Mouse (Mus musculus): ENCODE data around the gene Fndc11. TPM values are rescaled to one million over a fixed set of nuclear protein-coding genes. Genes with fewer than 3 reads are reported as not detected.

The Fndc11 gene
- polyA plus RNA-seq (2015; fragmentation: Nextera tagmentation; extraction: Ambion mirVana): 0.15 and 0.33 TPM in 2 replicates

DNA sequence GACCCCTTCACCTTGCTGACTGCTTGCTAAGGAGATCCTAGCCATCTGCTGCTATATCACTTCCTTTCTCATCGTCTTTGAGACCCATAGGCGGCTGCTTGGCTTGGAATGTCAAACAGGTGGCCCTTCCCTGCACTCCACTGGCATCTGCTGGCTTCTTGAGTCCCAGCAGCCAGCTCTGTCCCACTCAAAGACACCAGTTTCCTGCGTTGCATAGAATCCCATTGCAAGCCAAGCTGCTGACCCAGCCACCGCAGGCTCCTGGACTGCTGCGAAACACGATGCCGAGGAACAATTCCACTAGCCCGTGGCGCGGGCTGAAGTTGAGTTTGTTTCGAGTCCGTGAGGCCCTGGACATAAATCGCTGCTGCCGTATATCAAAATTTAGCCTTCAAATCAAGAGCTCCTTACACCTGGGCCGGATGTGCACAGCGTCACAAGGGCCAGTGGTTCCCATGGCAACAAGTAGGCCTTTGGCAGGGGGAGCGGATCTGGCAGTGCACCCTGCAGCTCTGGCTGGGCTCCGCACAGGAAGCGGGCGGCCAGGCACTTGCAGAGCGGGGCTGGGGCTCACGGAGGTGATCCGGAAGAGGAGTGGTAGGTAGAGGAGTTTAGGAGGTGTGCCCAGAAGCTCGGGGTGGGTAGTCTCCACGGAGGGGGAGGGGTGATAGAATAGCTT lies at the start of gene Fndc11:
Gene Fndc11, plus strand, starts transcription at position 476 of the 679 bp plus-strand sequence.
- Histone ChIP-seq H3K9me3 (replicated peaks; ENCODE audit: control insufficient read depth, low read length) (no peaks in the 10 kb centered on the region), H3K4me2 (ENCODE audit: low read depth, low read length) (peak within 1 kb of the TSS; percentile 51), H3K36me3 (ENCODE audit: control insufficient read depth, insufficient read depth) (no peaks in the 10 kb centered on the region), H3K27ac (ENCODE audit: low read length) (no peak within 1 kb of the TSS), H3K4me3 (ENCODE audit: low read depth, low read length) (peak within 1 kb of the TSS; percentile 35), H3K9ac (ENCODE audit: low read depth, low read length) (peak within 1 kb of the TSS; percentile 12; the same call in 1 of the 2 replicates), H3K27me3 (ENCODE audit: control insufficient read depth, insufficient read depth, low read depth, low read length) (peaks cover 15% of the 10 kb centered on the region), H3K4me1 (ENCODE audit: control insufficient read depth, low read depth, low read length) (peaks cover 24% of the 10 kb centered on the region)
- 5% methylated on average over 25 of the region's 25 CpGs for WGBS (ENCODE audit: insufficient replicate concordance)
- ATAC-seq (ENCODE audit: low read depth): peak; percentile 69

GRCm38 (mm10) chr2:181174646-181175045 lies 45.2 kb upstream of the Fndc11 start:
- Histone ChIP-seq H3K9me3 (replicated peaks; ENCODE audit: control insufficient read depth, low read length) (no peaks in the 10 kb centered on the region), H3K36me3 (ENCODE audit: control insufficient read depth, insufficient read depth) (no peaks in the 10 kb centered on the region), H3K4me2 (ENCODE audit: low read depth, low read length) (no peak overlapping the region), H3K27me3 (ENCODE audit: control insufficient read depth, insufficient read depth, low read depth, low read length) (no peaks in the 10 kb centered on the region), H3K4me3 (ENCODE audit: low read depth, low read length) (no peak overlapping the region), H3K9ac (ENCODE audit: low read depth, low read length) (no peak overlapping the region), H3K4me1 (ENCODE audit: control insufficient read depth, low read depth, low read length) (no peaks in the 10 kb centered on the region), H3K27ac (ENCODE audit: low read length) (no peak overlapping the region)
- WGBS (ENCODE audit: insufficient replicate concordance): 69% methylated on average over 3 of the region's 3 CpGs
- ATAC-seq (ENCODE audit: low read depth): no peak

- Histone ChIP-seq H3K36me3 (ENCODE audit: control insufficient read depth, insufficient read depth) (no peaks in the 10 kb centered on the region), H3K9ac (ENCODE audit: low read depth, low read length) (no peak overlapping the region), H3K4me2 (ENCODE audit: low read depth, low read length) (no peak overlapping the region), H3K27ac (ENCODE audit: low read length) (no peak overlapping the region), H3K4me3 (ENCODE audit: low read depth, low read length) (no peak overlapping the region), H3K9me3 (replicated peaks; ENCODE audit: control insufficient read depth, low read length) (no peaks in the 10 kb centered on the region), H3K27me3 (ENCODE audit: control insufficient read depth, insufficient read depth, low read depth, low read length) (no peaks in the 10 kb centered on the region), H3K4me1 (ENCODE audit: control insufficient read depth, low read depth, low read length) (no peaks in the 10 kb centered on the region)
- WGBS (ENCODE audit: insufficient replicate concordance): 41% methylated on average over 3 of the region's 3 CpGs
- ATAC-seq (ENCODE audit: low read depth): no peak
Observed at GRCm38 (mm10) chr2:181178015-181178414, 41.8 kb upstream of the Fndc11 start.

DNA sequence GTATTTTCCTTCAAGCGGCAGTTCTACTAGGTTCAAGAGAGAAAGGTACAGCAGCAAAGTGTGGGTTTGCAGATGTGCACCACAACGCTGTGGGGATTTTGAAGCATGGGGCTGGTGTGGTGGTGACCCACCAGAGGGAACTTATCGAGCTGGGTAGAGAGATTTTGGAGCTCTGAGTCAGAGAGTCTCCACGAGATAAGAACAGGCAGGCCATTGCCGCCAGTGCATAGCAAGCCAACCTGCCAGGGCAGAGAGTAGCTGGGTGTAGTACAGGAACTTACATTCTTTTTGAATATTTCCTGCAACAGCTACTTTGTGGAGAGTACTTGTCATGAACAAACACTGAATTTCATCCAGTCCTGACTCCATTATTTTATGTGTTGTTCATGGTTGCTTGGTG lies 41.3 kb upstream of the Fndc11 start:
- Histone ChIP-seq H3K4me3 (ENCODE audit: low read depth, low read length) (no peak overlapping the region), H3K9me3 (replicated peaks; ENCODE audit: control insufficient read depth, low read length) (no peaks in the 10 kb centered on the region), H3K4me2 (ENCODE audit: low read depth, low read length) (no peak overlapping the region), H3K27ac (ENCODE audit: low read length) (no peak overlapping the region), H3K4me1 (ENCODE audit: control insufficient read depth, low read depth, low read length) (no peaks in the 10 kb centered on the region), H3K27me3 (ENCODE audit: control insufficient read depth, insufficient read depth, low read depth, low read length) (no peaks in the 10 kb centered on the region), H3K9ac (ENCODE audit: low read depth, low read length) (no peak overlapping the region), H3K36me3 (ENCODE audit: control insufficient read depth, insufficient read depth) (no peaks in the 10 kb centered on the region)
- 42% methylated on average over 5 of the region's 5 CpGs for WGBS (ENCODE audit: insufficient replicate concordance)
- no peak for ATAC-seq (ENCODE audit: low read depth)

DNA sequence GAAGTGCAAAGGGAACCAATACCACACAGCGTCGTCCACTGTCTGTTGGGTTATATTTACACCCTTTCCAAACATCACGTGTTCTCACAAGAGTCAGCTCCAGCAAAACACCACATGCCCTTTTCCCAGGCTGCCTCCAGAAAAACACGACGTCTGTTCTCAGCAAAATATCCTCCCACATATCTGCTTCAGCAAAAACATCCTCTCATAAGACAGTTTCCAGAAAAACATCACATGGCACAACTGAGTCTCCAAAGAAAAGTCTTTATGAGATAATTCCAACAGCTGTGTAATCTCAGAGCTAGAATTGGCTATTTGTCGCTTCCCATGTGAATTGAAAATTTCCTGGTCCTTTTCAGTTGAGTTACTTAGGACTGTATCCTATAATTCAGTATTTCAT lies 38.9 kb upstream of the Fndc11 start:
- H3K27me3 ChIP-seq (ENCODE audit: control insufficient read depth, insufficient read depth, low read depth, low read length): peaks cover 4% of the 10 kb centered on the region
- no peak overlapping the region for H3K9ac ChIP-seq (ENCODE audit: low read depth, low read length)
- no peaks in the 10 kb centered on the region for H3K4me1 ChIP-seq (ENCODE audit: control insufficient read depth, low read depth, low read length)
- no peaks in the 10 kb centered on the region for H3K9me3 ChIP-seq (replicated peaks; ENCODE audit: control insufficient read depth, low read length)
- no peaks in the 10 kb centered on the region for H3K36me3 ChIP-seq (ENCODE audit: control insufficient read depth, insufficient read depth)
- H3K27ac ChIP-seq (ENCODE audit: low read length): no peak overlapping the region
- ATAC-seq (ENCODE audit: low read depth): no peak
- H3K4me2 ChIP-seq (ENCODE audit: low read depth, low read length): no peak overlapping the region
- WGBS (ENCODE audit: insufficient replicate concordance): 53% methylated on average over 6 of the region's 6 CpGs
- no peak overlapping the region for H3K4me3 ChIP-seq (ENCODE audit: low read depth, low read length)

- Histone ChIP-seq H3K4me1 (ENCODE audit: control insufficient read depth, low read depth, low read length) (peaks cover 16% of the 10 kb centered on the region), H3K9me3 (replicated peaks; ENCODE audit: control insufficient read depth, low read length) (no peaks in the 10 kb centered on the region), H3K27me3 (ENCODE audit: control insufficient read depth, insufficient read depth, low read depth, low read length) (peaks cover 5% of the 10 kb centered on the region), H3K4me3 (ENCODE audit: low read depth, low read length) (peak overlapping the region; percentile 87), H3K9ac (ENCODE audit: low read depth, low read length) (peak overlapping the region; percentile 61), H3K4me2 (ENCODE audit: low read depth, low read length) (peak overlapping the region; percentile 99), H3K27ac (ENCODE audit: low read length) (peak overlapping the region; percentile 90), H3K36me3 (ENCODE audit: control insufficient read depth, insufficient read depth) (no peaks in the 10 kb centered on the region)
- 1% methylated on average over 14 of the region's 14 CpGs for WGBS (ENCODE audit: insufficient replicate concordance)
- ATAC-seq (ENCODE audit: low read depth): peak; percentile 73
Observed at GRCm38 (mm10) chr2:181186635-181187034, 33.2 kb upstream of the Fndc11 start.

DNA sequence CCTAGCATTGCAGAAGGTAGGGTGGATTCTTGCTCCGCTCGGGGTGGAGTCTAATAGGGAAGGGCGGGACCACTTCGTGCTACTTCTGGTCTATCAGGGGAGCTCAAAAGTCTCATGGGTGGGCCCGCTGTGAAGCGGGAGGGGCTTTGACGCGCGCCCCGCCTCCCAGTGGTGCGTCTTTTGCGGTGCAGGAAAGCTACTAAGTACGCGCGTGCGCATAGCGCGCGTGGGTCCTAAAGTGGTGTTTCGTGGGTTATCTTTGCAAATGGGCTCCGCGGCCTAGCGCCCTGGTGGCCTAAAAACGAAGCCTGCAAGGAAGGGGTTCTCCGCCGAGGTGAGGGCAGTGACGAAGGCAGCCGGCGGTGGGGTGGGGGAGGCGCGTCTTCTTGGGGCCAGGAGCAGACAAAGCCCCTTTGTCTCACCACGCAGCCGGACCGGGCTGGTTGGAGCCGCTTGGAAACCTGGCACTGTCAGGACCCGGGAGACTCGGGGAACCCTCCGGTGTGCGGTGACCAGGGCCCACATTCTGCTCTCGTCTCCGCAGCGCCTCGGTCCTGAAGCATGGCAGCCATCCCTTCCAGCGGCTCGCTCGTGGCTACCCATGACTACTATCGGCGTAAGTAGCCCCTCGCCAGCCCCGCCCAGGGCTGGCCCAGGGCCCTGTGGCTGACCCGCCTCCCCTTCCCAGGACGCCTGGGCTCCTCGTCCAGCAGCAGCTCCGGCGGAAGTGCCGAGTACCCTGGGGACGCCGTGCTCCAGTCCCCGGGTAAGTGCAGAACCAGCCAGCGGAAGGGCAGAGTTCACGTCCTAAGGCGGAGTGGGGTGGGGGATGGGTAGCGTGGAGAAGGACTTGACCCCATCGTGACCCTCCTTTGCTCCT lies 32.5 kb upstream of the Fndc11 start, which contains the start of gene Ppdpf:
Gene Ppdpf, plus strand, starts transcription at position 127 of the 880 bp plus-strand sequence.
- peak; percentile 96 for ATAC-seq (ENCODE audit: low read depth)
- no peaks in the 10 kb centered on the region for H3K9me3 ChIP-seq (replicated peaks; ENCODE audit: control insufficient read depth, low read length)
- H3K27ac ChIP-seq (ENCODE audit: low read length): peak within 1 kb of the TSS; percentile 90
- peak within 1 kb of the TSS; percentile 87 for H3K4me3 ChIP-seq (ENCODE audit: low read depth, low read length)
- peaks cover 5% of the 10 kb centered on the region for H3K27me3 ChIP-seq (ENCODE audit: control insufficient read depth, insufficient read depth, low read depth, low read length)
- peaks cover 16% of the 10 kb centered on the region for H3K4me1 ChIP-seq (ENCODE audit: control insufficient read depth, low read depth, low read length)
- peak within 1 kb of the TSS; percentile 87 for H3K9ac ChIP-seq (ENCODE audit: low read depth, low read length)
- H3K36me3 ChIP-seq (ENCODE audit: control insufficient read depth, insufficient read depth): no peaks in the 10 kb centered on the region
- WGBS (ENCODE audit: insufficient replicate concordance): under 1% methylated on average over 64 of the region's 64 CpGs
- H3K4me2 ChIP-seq (ENCODE audit: low read depth, low read length): peak within 1 kb of the TSS; percentile 99

GRCm38 (mm10) chr2:181188681-181189080 lies 31.1 kb upstream of the Fndc11 start:
- peak overlapping the region; percentile 87; the same call in 1 of the 2 replicates for H3K4me3 ChIP-seq (ENCODE audit: low read depth, low read length)

More at GRCm38 (mm10) chr2:181188681-181189080, 31.1 kb upstream of the Fndc11 start:
- ATAC-seq (ENCODE audit: low read depth): no peak
- H3K4me2 ChIP-seq (ENCODE audit: low read depth, low read length): peak overlapping the region; percentile 99
- H3K9me3 ChIP-seq (replicated peaks; ENCODE audit: control insufficient read depth, low read length): no peaks in the 10 kb centered on the region
- peaks cover 5% of the 10 kb centered on the region for H3K27me3 ChIP-seq (ENCODE audit: control insufficient read depth, insufficient read depth, low read depth, low read length)
- peaks cover 16% of the 10 kb centered on the region for H3K4me1 ChIP-seq (ENCODE audit: control insufficient read depth, low read depth, low read length)
- no peaks in the 10 kb centered on the region for H3K36me3 ChIP-seq (ENCODE audit: control insufficient read depth, insufficient read depth)
- H3K9ac ChIP-seq (ENCODE audit: low read depth, low read length): peak overlapping the region; percentile 46; the same call in 1 of the 2 replicates
- WGBS (ENCODE audit: insufficient replicate concordance): 64% methylated on average over 2 of the region's 2 CpGs
- peak overlapping the region; percentile 74 for H3K27ac ChIP-seq (ENCODE audit: low read length)
